Mouse (Mus musculus): ENCODE measurements at regions not wholly inside any gene's neighbourhood (a gene's known extent, or its start where the extent isn't known, plus 50 kb on each side); places are given as distances from the start of the nearest gene placed in this dataset.

DNA sequence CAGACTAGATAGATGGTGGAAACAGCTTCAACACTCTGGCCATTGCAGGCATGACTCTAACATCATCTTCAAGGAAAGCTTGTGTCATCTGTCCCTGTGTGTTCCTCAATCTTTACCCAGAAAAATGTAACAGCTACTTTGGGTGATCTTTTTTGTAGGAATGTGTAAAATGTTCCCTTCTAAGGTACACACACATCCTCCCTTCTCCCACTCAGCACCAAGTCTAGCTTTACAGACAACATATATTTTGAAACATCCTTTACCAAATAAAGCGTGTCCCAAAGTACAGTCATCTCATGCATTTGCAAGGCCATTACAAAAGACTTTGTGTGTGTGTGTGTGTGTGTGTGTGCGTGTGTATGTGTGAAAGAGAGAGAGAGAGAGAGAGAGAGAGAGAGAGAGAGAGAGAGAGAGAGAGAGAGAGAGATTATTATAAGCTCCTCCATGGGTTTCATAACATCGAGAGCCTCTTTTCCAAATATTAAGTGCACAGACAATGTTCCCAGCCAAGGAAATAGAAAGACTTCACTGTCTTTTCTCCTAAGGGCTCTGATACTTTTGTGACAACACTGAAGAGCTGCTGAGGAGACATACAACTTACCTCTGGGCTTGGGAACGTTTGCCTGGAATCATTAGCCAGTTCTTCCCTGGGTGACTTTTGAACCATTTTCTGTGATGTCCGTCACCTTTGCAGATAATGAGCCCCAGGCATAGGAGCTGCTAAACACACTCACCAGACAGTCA lies 164.0 kb downstream of the Fzd1 start:
- no peak overlapping the region for H3K27ac ChIP-seq
- ATAC-seq: no peak
- H3K9ac ChIP-seq (replicated peaks): no peak overlapping the region
- no peaks in the 10 kb centered on the region for H3K4me1 ChIP-seq (replicated peaks)
- no peaks in the 10 kb centered on the region for H3K9me3 ChIP-seq
- no peaks in the 10 kb centered on the region for H3K27me3 ChIP-seq
- no peak overlapping the region for H3K4me2 ChIP-seq (replicated peaks)
- H3K36me3 ChIP-seq: no peaks in the 10 kb centered on the region
- whole genome bisulfite sequencing: 85% methylated on average over 5 of the region's 5 CpGs
- H3K4me3 ChIP-seq (replicated peaks): no peak overlapping the region

- no peaks in the 10 kb centered on the region for H3K27me3 ChIP-seq
- WGBS: 90% methylated on average over 1 of the region's 1 CpGs
- ATAC-seq: no peak
- no peak overlapping the region for H3K27ac ChIP-seq
- H3K4me2 ChIP-seq (replicated peaks): no peak overlapping the region
- no peaks in the 10 kb centered on the region for H3K4me1 ChIP-seq (replicated peaks)
- H3K9me3 ChIP-seq: no peaks in the 10 kb centered on the region
- H3K36me3 ChIP-seq: no peaks in the 10 kb centered on the region
- no peak overlapping the region for H3K4me3 ChIP-seq (replicated peaks)
- no peak overlapping the region for H3K9ac ChIP-seq (replicated peaks)
Observed at GRCm38 (mm10) chr5:4591721-4592120, 166.1 kb downstream of the Fzd1 start.

DNA sequence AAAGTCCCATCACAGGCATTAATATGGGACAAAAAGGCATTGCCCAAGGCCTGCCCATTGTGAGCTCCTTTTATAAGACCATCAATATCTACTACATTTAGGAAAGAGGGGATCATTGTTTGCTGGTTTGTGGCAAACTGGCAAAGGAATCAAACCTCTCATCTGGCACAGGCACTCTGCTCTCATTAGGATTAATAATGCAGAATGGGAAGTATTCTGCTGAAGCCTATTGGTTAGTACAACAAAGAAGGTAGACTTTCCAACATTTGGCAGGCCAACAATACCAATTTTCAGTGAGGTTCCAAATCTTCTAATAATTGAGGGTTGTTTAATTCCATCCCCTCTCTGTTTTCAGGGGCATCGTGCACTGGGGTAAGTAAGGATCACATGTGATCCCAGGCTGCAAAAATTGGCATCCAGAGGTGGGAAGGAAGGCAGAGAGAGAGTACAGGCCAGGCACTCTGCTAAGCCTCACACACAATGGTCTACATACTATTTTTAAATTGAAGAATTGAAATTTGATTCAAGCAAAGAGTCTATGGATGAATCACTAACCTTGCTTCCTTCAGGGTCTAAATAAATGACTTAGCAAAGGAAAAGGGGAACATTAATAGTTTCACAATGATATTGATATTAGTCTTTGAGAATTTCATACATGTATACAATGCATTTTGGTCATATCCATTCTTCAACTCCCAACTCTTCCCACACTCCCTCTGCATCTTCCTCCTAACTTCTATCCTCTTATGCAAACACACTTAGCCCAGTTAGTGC lies 174.9 kb downstream of the Fzd1 start:
- Histone ChIP-seq H3K9ac (replicated peaks) (no peak overlapping the region), H3K4me2 (replicated peaks) (no peak overlapping the region), H3K27me3 (no peaks in the 10 kb centered on the region), H3K4me1 (replicated peaks) (peaks cover 4% of the 10 kb centered on the region; the same call in 1 of the 2 replicates), H3K27ac (no peak overlapping the region), H3K4me3 (replicated peaks) (no peak overlapping the region), H3K9me3 (no peaks in the 10 kb centered on the region), H3K36me3 (no peaks in the 10 kb centered on the region)
- ATAC-seq: no peak
- whole genome bisulfite sequencing: 89% methylated on average over 1 of the region's 1 CpGs

GRCm38 (mm10) chr5:4580185-4580839 lies 177.5 kb downstream of the Fzd1 start:
- Histone ChIP-seq H3K4me3 (replicated peaks) (no peak overlapping the region), H3K9ac (replicated peaks) (no peak overlapping the region), H3K36me3 (no peaks in the 10 kb centered on the region), H3K4me2 (replicated peaks) (no peak overlapping the region), H3K4me1 (replicated peaks) (peaks cover 4% of the 10 kb centered on the region; the same call in 1 of the 2 replicates), H3K27me3 (no peaks in the 10 kb centered on the region), H3K9me3 (no peaks in the 10 kb centered on the region), H3K27ac (no peak overlapping the region)
- ATAC-seq: 0 out of 2 replicates have a peak, but pooled peaks have one; percentile 37
- WGBS: 68% methylated on average over 8 of the region's 8 CpGs

- no peaks in the 10 kb centered on the region for H3K9me3 ChIP-seq
- H3K4me1 ChIP-seq (replicated peaks): peaks cover 4% of the 10 kb centered on the region; the same call in 1 of the 2 replicates
- no peak overlapping the region for H3K27ac ChIP-seq
- no peak for ATAC-seq
- H3K36me3 ChIP-seq: no peaks in the 10 kb centered on the region
- H3K4me2 ChIP-seq (replicated peaks): no peak overlapping the region
- WGBS: 84% methylated on average over 3 of the region's 3 CpGs
- no peaks in the 10 kb centered on the region for H3K27me3 ChIP-seq
- no peak overlapping the region for H3K9ac ChIP-seq (replicated peaks)
- H3K4me3 ChIP-seq (replicated peaks): no peak overlapping the region
Observed at GRCm38 (mm10) chr5:4578856-4579255, 179.0 kb downstream of the Fzd1 start.

- Histone ChIP-seq H3K27ac (no peak overlapping the region), H3K9me3 (no peaks in the 10 kb centered on the region), H3K36me3 (no peaks in the 10 kb centered on the region), H3K9ac (replicated peaks) (no peak overlapping the region), H3K27me3 (no peaks in the 10 kb centered on the region), H3K4me3 (replicated peaks) (no peak overlapping the region), H3K4me1 (replicated peaks) (peaks cover 4% of the 10 kb centered on the region; the same call in 1 of the 2 replicates), H3K4me2 (replicated peaks) (no peak overlapping the region)
- 88% methylated on average over 6 of the region's 6 CpGs for WGBS
- no peak for ATAC-seq
Observed at GRCm38 (mm10) chr5:4577179-4577578, 180.7 kb downstream of the Fzd1 start.

GRCm38 (mm10) chr5:4563862-4564261 lies 194.0 kb downstream of the Fzd1 start:
- no peak overlapping the region for H3K4me3 ChIP-seq (replicated peaks)
- no peaks in the 10 kb centered on the region for H3K9me3 ChIP-seq
- no peak overlapping the region for H3K27ac ChIP-seq
- ATAC-seq: no peak
- H3K4me1 ChIP-seq (replicated peaks): no peaks in the 10 kb centered on the region
- H3K9ac ChIP-seq (replicated peaks): no peak overlapping the region
- no peaks in the 10 kb centered on the region for H3K27me3 ChIP-seq
- H3K36me3 ChIP-seq: no peaks in the 10 kb centered on the region
- 82% methylated on average over 6 of the region's 6 CpGs for WGBS
- no peak overlapping the region for H3K4me2 ChIP-seq (replicated peaks)

GRCm38 (mm10) chr5:4561661-4562060 lies 196.2 kb downstream of the Fzd1 start:
- Histone ChIP-seq H3K4me2 (replicated peaks) (no peak overlapping the region), H3K4me3 (replicated peaks) (no peak overlapping the region), H3K36me3 (no peaks in the 10 kb centered on the region), H3K9me3 (no peaks in the 10 kb centered on the region), H3K9ac (replicated peaks) (no peak overlapping the region), H3K27ac (no peak overlapping the region), H3K4me1 (replicated peaks) (no peaks in the 10 kb centered on the region), H3K27me3 (no peaks in the 10 kb centered on the region)
- no peak for ATAC-seq
- 78% methylated on average over 8 of the region's 8 CpGs for WGBS

DNA sequence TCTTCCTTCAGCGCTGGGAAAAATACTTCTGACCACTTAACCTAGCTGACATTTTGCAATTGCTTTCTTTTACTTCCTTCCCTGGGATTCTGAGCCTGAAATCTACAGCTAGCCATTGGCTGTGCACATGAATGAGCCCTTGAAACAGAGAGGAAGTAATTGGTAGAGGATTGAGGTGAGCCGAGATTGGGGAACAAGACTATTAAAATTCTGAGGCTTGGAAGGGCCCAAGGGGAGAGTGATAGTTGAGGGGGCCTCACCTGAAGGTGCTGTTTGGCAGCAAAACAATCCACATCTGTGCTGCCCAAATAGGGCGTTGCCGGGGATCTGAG lies 196.7 kb downstream of the Fzd1 start:
- Histone ChIP-seq H3K4me3 (replicated peaks) (no peak overlapping the region), H3K4me1 (replicated peaks) (no peaks in the 10 kb centered on the region), H3K4me2 (replicated peaks) (no peak overlapping the region), H3K36me3 (no peaks in the 10 kb centered on the region), H3K9ac (replicated peaks) (no peak overlapping the region), H3K27ac (no peak overlapping the region), H3K9me3 (no peaks in the 10 kb centered on the region), H3K27me3 (no peaks in the 10 kb centered on the region)
- no peak for ATAC-seq
- WGBS: 81% methylated on average over 4 of the region's 4 CpGs

DNA sequence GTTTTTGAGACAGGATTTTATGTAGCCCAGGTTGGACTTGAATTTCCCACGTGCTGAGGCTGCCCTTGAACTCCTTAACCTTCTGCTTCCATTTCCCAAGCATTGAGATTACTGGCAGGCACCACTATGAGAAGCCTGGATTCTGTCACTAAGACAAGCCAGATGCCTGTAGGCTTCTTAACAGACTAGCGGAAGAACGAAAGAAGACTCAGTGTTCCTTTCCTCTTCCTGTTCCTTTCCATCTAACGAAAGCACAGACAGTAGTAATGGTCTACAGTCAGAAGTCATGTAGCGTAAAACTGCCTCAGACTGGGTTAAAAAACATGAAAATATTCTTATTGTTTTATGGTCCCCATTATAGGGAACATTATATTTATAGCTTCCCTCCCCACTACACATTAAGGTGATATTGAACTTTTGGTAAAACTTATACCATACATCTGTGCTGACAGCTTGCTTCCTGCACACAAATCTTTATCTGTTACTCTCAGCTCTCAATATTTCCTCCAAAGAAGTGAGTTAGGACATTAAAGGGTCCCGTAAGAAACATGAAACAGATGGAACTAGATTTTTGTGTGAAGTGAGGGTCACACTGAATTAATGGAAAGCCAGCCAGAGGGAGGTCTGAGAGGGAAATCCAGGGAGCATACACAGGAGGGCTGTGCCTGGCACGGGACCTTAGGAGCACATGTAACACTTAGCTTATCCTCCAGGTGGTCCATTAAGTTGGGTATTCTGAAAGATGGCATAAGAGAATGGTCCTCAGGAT lies 197.3 kb downstream of the Fzd1 start:
- 87% methylated on average over 7 of the region's 7 CpGs for WGBS
- no peak for ATAC-seq

GRCm38 (mm10) chr5:4554972-4555371 lies 202.9 kb downstream of the Fzd1 start:
- no peak for ATAC-seq
- Histone ChIP-seq H3K36me3 (no peaks in the 10 kb centered on the region), H3K9me3 (no peaks in the 10 kb centered on the region), H3K27ac (no peak overlapping the region), H3K4me1 (replicated peaks) (no peaks in the 10 kb centered on the region), H3K4me3 (replicated peaks) (no peak overlapping the region), H3K9ac (replicated peaks) (no peak overlapping the region), H3K27me3 (no peaks in the 10 kb centered on the region), H3K4me2 (replicated peaks) (no peak overlapping the region)
- WGBS: 79% methylated on average over 2 of the region's 2 CpGs

More for the DNA sequence above, 197.3 kb downstream of the Fzd1 start:
- no peaks in the 10 kb centered on the region for H3K36me3 ChIP-seq
- H3K27me3 ChIP-seq: no peaks in the 10 kb centered on the region
- H3K9ac ChIP-seq (replicated peaks): no peak overlapping the region
- H3K4me3 ChIP-seq (replicated peaks): no peak overlapping the region
- no peaks in the 10 kb centered on the region for H3K4me1 ChIP-seq (replicated peaks)
- H3K27ac ChIP-seq: no peak overlapping the region
- H3K9me3 ChIP-seq: no peaks in the 10 kb centered on the region
- H3K4me2 ChIP-seq (replicated peaks): no peak overlapping the region

- Histone ChIP-seq H3K4me3 (replicated peaks) (no peak overlapping the region), H3K4me2 (replicated peaks) (no peak overlapping the region), H3K27ac (no peak overlapping the region), H3K36me3 (no peaks in the 10 kb centered on the region), H3K9me3 (no peaks in the 10 kb centered on the region), H3K4me1 (replicated peaks) (peaks cover 7% of the 10 kb centered on the region), H3K9ac (replicated peaks) (no peak overlapping the region), H3K27me3 (no peaks in the 10 kb centered on the region)
- WGBS: 54% methylated on average over 6 of the region's 6 CpGs
- ATAC-seq: peak; percentile 77; the same call in 1 of the 2 replicates
Observed at GRCm38 (mm10) chr5:4538572-4538971, 219.3 kb downstream of the Fzd1 start.

Measured in midbrain, embryonic 13.5 days (tissue).